Mouse (Mus musculus): ENCODE measurements around the gene Psen2. TPM values are rescaled to one million over a fixed set of nuclear protein-coding genes. Genes with fewer than 3 reads are reported as not detected.

Psen2 gene
- polyA plus RNA-seq, 1 experiment = 3.1 TPM

DNA sequence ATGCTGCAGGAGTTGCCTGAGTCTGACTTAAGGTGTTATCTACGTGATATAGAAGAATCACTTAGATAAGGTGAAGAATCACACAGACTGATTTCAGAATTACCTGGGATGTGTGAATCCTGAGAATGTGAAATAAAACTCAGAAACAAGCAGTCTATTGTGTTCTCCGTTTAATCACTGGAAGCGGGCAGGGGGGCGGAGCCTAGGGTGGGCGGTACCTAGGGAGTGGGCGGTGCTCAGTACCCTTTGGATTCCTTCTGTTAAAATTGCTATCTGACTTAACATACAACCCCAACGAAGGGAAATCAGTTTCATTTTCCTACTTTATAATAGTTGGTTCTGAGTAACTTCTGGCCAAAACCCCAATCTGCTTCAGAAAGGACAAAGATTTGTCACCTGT is 2.2 kb upstream of the Psen2 start:
- H3ac ChIP-seq (ENCODE audit: control insufficient read depth, insufficient read length, low read depth) = no peak overlapping the region
- H3K36me3 ChIP-seq (ENCODE audit: control insufficient read depth, insufficient read depth) = no peaks in the 10 kb centered on the region
- no peak overlapping the region for H3K4me3 ChIP-seq (ENCODE audit: insufficient read depth, poor library complexity, severe bottlenecking)
- H3K79me2 ChIP-seq (ENCODE audit: control insufficient read depth, insufficient read depth) = no peaks in the 10 kb centered on the region
- TF ChIP-seq CTCF (IDR thresholded peaks at IDR 0.05; ENCODE audit: control insufficient read depth, insufficient read depth, insufficient read length) = no peak
- TF ChIP-seq MYOG (IDR thresholded peaks at IDR 0.05; ENCODE audit: control insufficient read depth, extremely low read depth, insufficient read length) = no peak
- no peak for TF ChIP-seq CEBPB (IDR thresholded peaks at IDR 0.05; ENCODE audit: low read depth)
- no peak for TF ChIP-seq MAX (IDR thresholded peaks at IDR 0.05)
- TF ChIP-seq USF1 (IDR thresholded peaks at IDR 0.05; ENCODE audit: low read depth) = no peak
- no peak for TF ChIP-seq MYOD1 (IDR thresholded peaks at IDR 0.05; ENCODE audit: control insufficient read depth, insufficient read length, low read depth)
- no peak for TF ChIP-seq FOSL1 (IDR thresholded peaks at IDR 0.05; ENCODE audit: insufficient read depth, low read length, poor library complexity, severe bottlenecking)
- H3K79me3 ChIP-seq (ENCODE audit: low read depth) = no peaks in the 10 kb centered on the region
- H3K27me3 ChIP-seq (ENCODE audit: control insufficient read depth, insufficient read depth, insufficient read length) = no peaks in the 10 kb centered on the region

- TF ChIP-seq CTCF (IDR thresholded peaks at IDR 0.05; ENCODE audit: control insufficient read depth, insufficient read depth, insufficient read length) = no peak
- TF ChIP-seq USF1 (IDR thresholded peaks at IDR 0.05; ENCODE audit: low read depth) = no peak
- no peak for TF ChIP-seq MAX (IDR thresholded peaks at IDR 0.05)
- TF ChIP-seq FOSL1 (IDR thresholded peaks at IDR 0.05; ENCODE audit: insufficient read depth, low read length, poor library complexity, severe bottlenecking) = no peak
- no peak for TF ChIP-seq MYOD1 (IDR thresholded peaks at IDR 0.05; ENCODE audit: control insufficient read depth, insufficient read length, low read depth)
- TF ChIP-seq MYOG (IDR thresholded peaks at IDR 0.05; ENCODE audit: control insufficient read depth, extremely low read depth, insufficient read length) = no peak
- TF ChIP-seq CEBPB (IDR thresholded peaks at IDR 0.05; ENCODE audit: low read depth) = no peak
- H3K79me3 ChIP-seq (ENCODE audit: low read depth) = no peaks in the 10 kb centered on the region
- no peak overlapping the region for H3K4me3 ChIP-seq (ENCODE audit: insufficient read depth, poor library complexity, severe bottlenecking)
- no peaks in the 10 kb centered on the region for H3K27me3 ChIP-seq (ENCODE audit: control insufficient read depth, insufficient read depth, insufficient read length)
- no peak overlapping the region for H3ac ChIP-seq (ENCODE audit: control insufficient read depth, insufficient read length, low read depth)
- H3K36me3 ChIP-seq (ENCODE audit: control insufficient read depth, insufficient read depth) = no peaks in the 10 kb centered on the region
- H3K79me2 ChIP-seq (ENCODE audit: control insufficient read depth, insufficient read depth) = no peaks in the 10 kb centered on the region
These were observed 1.6 kb upstream of the Psen2 start for GRCm38 (mm10) chr1:180264851-180265250.

- H3K79me2 ChIP-seq (ENCODE audit: control insufficient read depth, insufficient read depth) = no peaks in the 10 kb centered on the region
- TF ChIP-seq CEBPB (IDR thresholded peaks at IDR 0.05; ENCODE audit: low read depth) (no peak), MAX (IDR thresholded peaks at IDR 0.05) (no peak), MYOG (IDR thresholded peaks at IDR 0.05; ENCODE audit: control insufficient read depth, extremely low read depth, insufficient read length) (no peak), FOSL1 (IDR thresholded peaks at IDR 0.05; ENCODE audit: insufficient read depth, low read length, poor library complexity, severe bottlenecking) (no peak), USF1 (IDR thresholded peaks at IDR 0.05; ENCODE audit: low read depth) (no peak), MYOD1 (IDR thresholded peaks at IDR 0.05; ENCODE audit: control insufficient read depth, insufficient read length, low read depth) (no peak), CTCF (IDR thresholded peaks at IDR 0.05; ENCODE audit: control insufficient read depth, insufficient read depth, insufficient read length) (no peak)
- no peak overlapping the region for H3K4me3 ChIP-seq (ENCODE audit: insufficient read depth, poor library complexity, severe bottlenecking)
- no peaks in the 10 kb centered on the region for H3K36me3 ChIP-seq (ENCODE audit: control insufficient read depth, insufficient read depth)
- H3K27me3 ChIP-seq (ENCODE audit: control insufficient read depth, insufficient read depth, insufficient read length) = no peaks in the 10 kb centered on the region
- H3K79me3 ChIP-seq (ENCODE audit: low read depth) = no peaks in the 10 kb centered on the region
- no peak overlapping the region for H3ac ChIP-seq (ENCODE audit: control insufficient read depth, insufficient read length, low read depth)
These were observed 1.2 kb upstream of the Psen2 start for GRCm38 (mm10) chr1:180264389-180264788.

- no peak overlapping the region for H3ac ChIP-seq (ENCODE audit: control insufficient read depth, insufficient read length, low read depth)
- H3K4me3 ChIP-seq (ENCODE audit: insufficient read depth, poor library complexity, severe bottlenecking) = no peak overlapping the region
- TF ChIP-seq FOSL1 (IDR thresholded peaks at IDR 0.05; ENCODE audit: insufficient read depth, low read length, poor library complexity, severe bottlenecking) (no peak), MYOG (IDR thresholded peaks at IDR 0.05; ENCODE audit: control insufficient read depth, extremely low read depth, insufficient read length) (no peak), CEBPB (IDR thresholded peaks at IDR 0.05; ENCODE audit: low read depth) (no peak), CTCF (IDR thresholded peaks at IDR 0.05; ENCODE audit: control insufficient read depth, insufficient read depth, insufficient read length) (no peak), MYOD1 (IDR thresholded peaks at IDR 0.05; ENCODE audit: control insufficient read depth, insufficient read length, low read depth) (no peak), USF1 (IDR thresholded peaks at IDR 0.05; ENCODE audit: low read depth) (no peak), MAX (IDR thresholded peaks at IDR 0.05) (no peak)
- H3K79me3 ChIP-seq (ENCODE audit: low read depth) = no peaks in the 10 kb centered on the region
- no peaks in the 10 kb centered on the region for H3K36me3 ChIP-seq (ENCODE audit: control insufficient read depth, insufficient read depth)
- no peaks in the 10 kb centered on the region for H3K27me3 ChIP-seq (ENCODE audit: control insufficient read depth, insufficient read depth, insufficient read length)
- H3K79me2 ChIP-seq (ENCODE audit: control insufficient read depth, insufficient read depth) = no peaks in the 10 kb centered on the region
These were observed 1.2 kb downstream of the Psen2 start for GRCm38 (mm10) chr1:180261857-180262570.

GRCm38 (mm10) chr1:180261415-180261814 is 1.8 kb downstream of the Psen2 start:
- Histone ChIP-seq H3K4me3 (ENCODE audit: insufficient read depth, poor library complexity, severe bottlenecking) (no peak overlapping the region), H3K79me2 (ENCODE audit: control insufficient read depth, insufficient read depth) (no peaks in the 10 kb centered on the region), H3K27me3 (ENCODE audit: control insufficient read depth, insufficient read depth, insufficient read length) (no peaks in the 10 kb centered on the region), H3ac (ENCODE audit: control insufficient read depth, insufficient read length, low read depth) (no peak overlapping the region), H3K36me3 (ENCODE audit: control insufficient read depth, insufficient read depth) (no peaks in the 10 kb centered on the region), H3K79me3 (ENCODE audit: low read depth) (no peaks in the 10 kb centered on the region)
- TF ChIP-seq MAX (IDR thresholded peaks at IDR 0.05) (no peak), MYOG (IDR thresholded peaks at IDR 0.05; ENCODE audit: control insufficient read depth, extremely low read depth, insufficient read length) (no peak), FOSL1 (IDR thresholded peaks at IDR 0.05; ENCODE audit: insufficient read depth, low read length, poor library complexity, severe bottlenecking) (no peak), CTCF (IDR thresholded peaks at IDR 0.05; ENCODE audit: control insufficient read depth, insufficient read depth, insufficient read length) (no peak), MYOD1 (IDR thresholded peaks at IDR 0.05; ENCODE audit: control insufficient read depth, insufficient read length, low read depth) (no peak), USF1 (IDR thresholded peaks at IDR 0.05; ENCODE audit: low read depth) (no peak), CEBPB (IDR thresholded peaks at IDR 0.05; ENCODE audit: low read depth) (no peak)
